26 mouse cellular contexts compared by ENCODE assay signal in the genomic region with DNA sequence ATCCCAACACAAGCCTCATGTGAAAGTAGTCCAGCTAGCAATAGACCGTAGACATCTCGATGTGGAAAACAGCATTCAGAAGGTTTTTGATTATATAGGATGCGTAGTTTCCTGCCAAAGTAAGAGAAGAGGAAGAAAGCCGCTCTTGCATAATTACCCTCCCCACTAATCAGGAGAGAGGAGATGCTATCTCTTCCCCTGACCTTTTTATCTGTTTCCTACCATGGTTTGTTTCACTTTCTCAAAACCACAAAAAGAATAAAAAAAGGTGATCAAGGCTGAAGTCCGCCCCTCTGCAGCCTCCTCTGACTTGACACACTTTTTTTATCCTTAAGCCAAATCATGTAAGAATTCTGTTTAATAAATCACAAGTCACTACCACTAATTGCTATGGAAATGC.
DNase-seq lines count a peak whose midpoint lies in the region; ATAC-seq lines count a peak whose summit lies in the region.
"Had no signal": no experiment of that assay in that cellular context is flagged by ENCODE, and none has a peak within 500 bp of the region (broad histone marks: within the 10 kb centered on the region; RNA-seq: fewer than 3 reads in every experiment).

No protein-coding gene starts in this region.

- no peaks in the 10 kb centered on the region for H3K9me3 ChIP-seq in heart, embryonic 12.5 days (replicated peaks)
- no peaks in the 10 kb centered on the region for H3K9me3 ChIP-seq in hindbrain, embryonic 14.5 days (ENCODE audit: control insufficient read depth, low read length)
- H3K9me3 ChIP-seq: forebrain, embryonic 10.5 days; heart, embryonic 15.5 days; midbrain, embryonic 13.5 days had no signal

- peak; percentile 4 for DNase-seq in splenic B cell, adult 2 months (ENCODE audit: low read depth, low spot score)
- no peak for DNase-seq in hindbrain, embryonic 14.5 days (ENCODE audit: low spot score)
- DNase-seq in left cerebral cortex, postnatal 4 days = no peak
- DNase-seq: adrenal gland, postnatal 36 days; cerebellum, adult 11 months; cerebellum, adult 9-11 months; forebrain, postnatal 0 days; gastrocnemius, postnatal 14 days; heart, adult 2 months; heart, postnatal 36 days; kidney, postnatal 25 days; right cerebral cortex, postnatal 14 days; spleen, adult 18-20 months; thymus, postnatal 25 days had no signal

- peak; percentile 94 for ATAC-seq in CD4-positive, CD25-positive, alpha-beta regulatory T cell, adult 4 months
- ATAC-seq in activated CD4-positive, CD25-positive, alpha-beta regulatory T cell, adult 4 months = peak; percentile 94
- peak; percentile 95 for ATAC-seq in inflammation-experienced regulatory T-cells, adult 6 months
- no peak for ATAC-seq in heart, embryonic 12.5 days (ENCODE audit: insufficient number of reproducible peaks, low FRiP score)
- ATAC-seq in hindbrain, embryonic 14.5 days (ENCODE audit: low FRiP score) = no peak
- ATAC-seq: forebrain, postnatal 0 days; hindbrain, embryonic 16.5 days; intestine, postnatal 0 days; lung, postnatal 0 days; midbrain, embryonic 13.5 days had no signal

- H3K4me1 ChIP-seq in heart, embryonic 12.5 days (replicated peaks) = no peaks in the 10 kb centered on the region
- H3K4me1 ChIP-seq in hindbrain, embryonic 14.5 days (replicated peaks; ENCODE audit: control insufficient read depth, insufficient read depth, low read length) = no peaks in the 10 kb centered on the region
- H3K4me1 ChIP-seq: forebrain, embryonic 10.5 days; heart, embryonic 15.5 days; midbrain, embryonic 13.5 days had no signal

- 68% methylated on average over 5 of the region's 5 CpGs for WGBS in heart, embryonic 12.5 days
- 92% methylated on average over 5 of the region's 5 CpGs for WGBS in hindbrain, embryonic 14.5 days

- no peaks in the 10 kb centered on the region for H3K36me3 ChIP-seq in splenic B cell, adult 2 months (ENCODE audit: control insufficient read depth, insufficient read depth, low read length, poor library complexity, severe bottlenecking)
- no peaks in the 10 kb centered on the region for H3K36me3 ChIP-seq in heart, embryonic 12.5 days
- no peaks in the 10 kb centered on the region for H3K36me3 ChIP-seq in hindbrain, embryonic 14.5 days (replicated peaks; ENCODE audit: control insufficient read depth, insufficient read depth)
- H3K36me3 ChIP-seq: forebrain, embryonic 10.5 days; G1E; heart, embryonic 15.5 days; midbrain, embryonic 13.5 days had no signal

- H3K4me3 ChIP-seq in heart, embryonic 12.5 days = no peak overlapping the region
- no peak overlapping the region for H3K4me3 ChIP-seq in hindbrain, embryonic 14.5 days (replicated peaks; ENCODE audit: low read length)
- H3K4me3 ChIP-seq: forebrain, embryonic 10.5 days; heart, adult 2 months; heart, embryonic 15.5 days; midbrain, embryonic 13.5 days had no signal

- H3K9ac ChIP-seq in heart, embryonic 12.5 days = no peak overlapping the region
- no peak overlapping the region for H3K9ac ChIP-seq in hindbrain, embryonic 14.5 days
- H3K9ac ChIP-seq: forebrain, postnatal 0 days; heart, embryonic 15.5 days; midbrain, embryonic 13.5 days had no signal

- H3K27me3 ChIP-seq in splenic B cell, adult 2 months (ENCODE audit: control insufficient read depth, insufficient read depth, low read length, poor library complexity, severe bottlenecking) = no peaks in the 10 kb centered on the region
- H3K27me3 ChIP-seq in heart, embryonic 12.5 days (replicated peaks) = no peaks in the 10 kb centered on the region
- H3K27me3 ChIP-seq in hindbrain, embryonic 14.5 days (ENCODE audit: control insufficient read depth, insufficient read depth, low read length) = no peaks in the 10 kb centered on the region
- H3K27me3 ChIP-seq: heart, embryonic 15.5 days; midbrain, embryonic 13.5 days had no signal

- intact Hi-C loops in left cerebral cortex, postnatal 4 days (cut with DNase I) = no loop called here

- no peak overlapping the region for H3K4me2 ChIP-seq in heart, embryonic 12.5 days
- H3K4me2 ChIP-seq in hindbrain, embryonic 14.5 days (replicated peaks) = no peak overlapping the region
- H3K4me2 ChIP-seq: heart, embryonic 15.5 days; midbrain, embryonic 13.5 days had no signal

- no peak overlapping the region for H3K27ac ChIP-seq in heart, embryonic 12.5 days (ENCODE audit: poor library complexity, severe bottlenecking)
- no peak overlapping the region for H3K27ac ChIP-seq in hindbrain, embryonic 14.5 days
- H3K27ac ChIP-seq: forebrain, embryonic 10.5 days; heart, adult 2 months; heart, embryonic 15.5 days; macrophage; midbrain, embryonic 13.5 days had no signal

Comparison
In these comparisons a context has a peak if more than half of its experiments do, and no peak if none do; other contexts are left out.
1. ATAC-seq: peak in CD4-positive, CD25-positive, alpha-beta regulatory T cell, adult 4 months (single experiment), activated CD4-positive, CD25-positive, alpha-beta regulatory T cell, adult 4 months (single experiment) and inflammation-experienced regulatory T-cells, adult 6 months (single experiment); none in heart, embryonic 12.5 days (single experiment) and hindbrain, embryonic 14.5 days (single experiment).